Mouse (Mus musculus) kidney, embryonic 14.5 days (tissue): ENCODE results near the gene Sgcb. TPM values are rescaled to one million over a fixed set of nuclear protein-coding genes. Genes with fewer than 3 reads are reported as not detected.
"Not testable (repeated sequence)": the region's sequence is repeated elsewhere in the genome, so short reads cannot be mapped to it uniquely, and the experiment has no call there.

Experiments
- ATAC-seq: fragments of 200-750 bp; cut with Nextera tagmentation; 2 replicates; pipeline ENCODE4 v1.8.0; 2017; ENCODE audit warnings: moderate number of reproducible peaks, mild to moderate bottlenecking, moderate TSS enrichment, moderate library complexity; ENCODE audit not compliant: low FRiP score, low TSS enrichment
- H3K27ac ChIP-seq: fragments of 300-500 bp; sonication (generic); 2 replicates; pipeline ENCODE4 v1.5.1; 2014; ENCODE audit warnings: low read depth, mild to moderate bottlenecking, low read length, moderate library complexity, mixed read lengths
- H3K27me3 ChIP-seq: fragments of 300-500 bp; sonication (generic); 2 replicates; pipeline ENCODE4 v1.6.1; 2014; ENCODE audit warnings: mild to moderate bottlenecking, low read length; ENCODE audit not compliant: control insufficient read depth, insufficient read depth
- H3K36me3 ChIP-seq: fragments of 300-500 bp; sonication (generic); 2 replicates; pipeline ENCODE4 v1.6.1; 2014; ENCODE audit warnings: low read length, mixed read lengths; ENCODE audit not compliant: control insufficient read depth, insufficient read depth
- H3K4me1 ChIP-seq: fragments of 300-500 bp; sonication (generic); 2 replicates; pipeline ENCODE4 v1.6.1; 2014; ENCODE audit warnings: low read length, mixed read lengths; ENCODE audit not compliant: control insufficient read depth, insufficient read depth
- H3K4me2 ChIP-seq: fragments of 300-500 bp; sonication (generic); replicated peaks from 2 replicates; pipeline ENCODE4 v1.6.1; 2014; ENCODE audit warnings: low read depth, mild to moderate bottlenecking, low read length
- H3K4me3 ChIP-seq: fragments of 300-500 bp; sonication (generic); 2 replicates; pipeline ENCODE4 v1.5.1; 2014; ENCODE audit warnings: mild to moderate bottlenecking, low read length
- H3K9ac ChIP-seq: fragments of 300-500 bp; sonication (generic); 2 replicates; pipeline ENCODE4 v1.6.1; 2014; ENCODE audit warnings: low read depth, mild to moderate bottlenecking, low read length, moderate library complexity
- H3K9me3 ChIP-seq: fragments of 300-500 bp; sonication (generic); 2 replicates; pipeline ENCODE4 v1.6.1; 2016; ENCODE audit warnings: low read length; ENCODE audit not compliant: control insufficient read depth
- WGBS: fragments of 180-500 bp; shearing (Covaris S2); extraction: QIAGEN DNeasy Blood & Tissue Kit; methylation state at CpG from one replicate; pipeline ENCODE4 v1.1.7; 2014; 5-methylcytosine and 5-hydroxymethylcytosine counted together
- polyA plus RNA-seq: library from polyadenylated mRNA; unstranded; fragments of >200 nt; fragmentation: Nextera tagmentation; extraction: Ambion mirVana; gene quantifications from 2 replicates; pipeline ENCODE4 v1.2.1, GENCODE M21; 2014

Gene Sgcb
- polyA plus RNA-seq, 1 experiment from 2014 or later: 23.2 TPM

DNA sequence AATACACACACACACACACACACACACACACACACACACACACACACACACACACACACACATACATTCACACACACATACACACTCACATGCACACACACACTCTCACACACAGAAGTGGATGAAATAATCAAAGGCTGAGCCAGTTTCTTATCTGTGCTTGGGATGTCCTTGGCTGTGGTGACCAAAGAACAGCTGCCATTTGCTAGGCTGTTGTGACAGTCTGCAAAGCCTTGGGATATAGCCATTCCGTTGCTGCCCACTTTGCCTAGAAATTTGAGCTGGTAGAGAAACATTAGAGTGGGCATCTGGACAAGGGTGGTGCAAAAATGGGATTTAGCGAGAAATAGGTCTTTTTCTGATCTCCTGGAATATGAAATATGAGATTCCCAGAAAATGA, 47.6 kb downstream of the Sgcb start:
- H3K9me3 ChIP-seq: no peaks in the 10 kb centered on the region
- ATAC-seq: no peak
- no peak overlapping the region for H3K9ac ChIP-seq
- H3K4me2 ChIP-seq: no peak overlapping the region
- WGBS: 61% methylated on average over 2 of the region's 2 CpGs
- no peak overlapping the region for H3K4me3 ChIP-seq
- no peaks in the 10 kb centered on the region for H3K36me3 ChIP-seq
- H3K27ac ChIP-seq: no peak overlapping the region
- H3K27me3 ChIP-seq: no peaks in the 10 kb centered on the region
- H3K4me1 ChIP-seq: no peaks in the 10 kb centered on the region

- Histone ChIP-seq H3K4me1 (no peaks in the 10 kb centered on the region), H3K9ac (no peak overlapping the region), H3K4me3 (no peak overlapping the region), H3K36me3 (no peaks in the 10 kb centered on the region), H3K9me3 (no peaks in the 10 kb centered on the region), H3K27ac (no peak overlapping the region), H3K27me3 (no peaks in the 10 kb centered on the region), H3K4me2 (no peak overlapping the region)
- no peak for ATAC-seq
- 62% methylated on average over 5 of the region's 5 CpGs for WGBS
These were observed 48.5 kb downstream of the Sgcb start for GRCm38 (mm10) chr5:73598943-73599695.

DNA sequence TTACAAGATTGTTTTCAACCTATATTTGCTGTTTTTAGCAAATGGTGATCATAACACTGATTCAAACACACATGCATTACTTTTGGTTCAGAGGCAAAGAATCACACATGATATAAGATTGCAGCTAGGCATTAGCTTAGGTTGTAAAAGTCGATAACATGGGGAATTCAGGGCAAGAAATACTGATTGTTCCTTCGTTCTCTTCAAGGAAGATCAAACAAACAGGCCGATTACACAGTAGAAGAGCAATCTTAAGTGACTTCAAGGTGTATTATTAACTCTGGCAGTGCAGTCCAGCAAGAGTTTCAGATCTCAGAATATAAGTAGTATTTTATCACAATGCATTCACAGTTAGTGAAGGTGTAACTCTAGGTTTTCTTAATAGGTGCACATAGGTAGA, 60.5 kb downstream of the Sgcb start:
- no peaks in the 10 kb centered on the region for H3K27me3 ChIP-seq
- no peaks in the 10 kb centered on the region for H3K36me3 ChIP-seq
- H3K4me3 ChIP-seq: no peak overlapping the region
- H3K4me1 ChIP-seq: no peaks in the 10 kb centered on the region
- no peak overlapping the region for H3K4me2 ChIP-seq
- no peaks in the 10 kb centered on the region for H3K9me3 ChIP-seq
- 70% methylated on average over 3 of the region's 3 CpGs for WGBS
- no peak for ATAC-seq
- no peak overlapping the region for H3K27ac ChIP-seq
- no peak overlapping the region for H3K9ac ChIP-seq

- Histone ChIP-seq H3K4me2 (no peak overlapping the region), H3K27ac (no peak overlapping the region), H3K4me1 (no peaks in the 10 kb centered on the region), H3K9me3 (no peaks in the 10 kb centered on the region), H3K27me3 (no peaks in the 10 kb centered on the region), H3K4me3 (no peak overlapping the region), H3K9ac (no peak overlapping the region), H3K36me3 (no peaks in the 10 kb centered on the region)
- WGBS: 70% methylated on average over 4 of the region's 4 CpGs
- ATAC-seq: no peak
These were observed 61.0 kb downstream of the Sgcb start for GRCm38 (mm10) chr5:73586597-73586996.

DNA sequence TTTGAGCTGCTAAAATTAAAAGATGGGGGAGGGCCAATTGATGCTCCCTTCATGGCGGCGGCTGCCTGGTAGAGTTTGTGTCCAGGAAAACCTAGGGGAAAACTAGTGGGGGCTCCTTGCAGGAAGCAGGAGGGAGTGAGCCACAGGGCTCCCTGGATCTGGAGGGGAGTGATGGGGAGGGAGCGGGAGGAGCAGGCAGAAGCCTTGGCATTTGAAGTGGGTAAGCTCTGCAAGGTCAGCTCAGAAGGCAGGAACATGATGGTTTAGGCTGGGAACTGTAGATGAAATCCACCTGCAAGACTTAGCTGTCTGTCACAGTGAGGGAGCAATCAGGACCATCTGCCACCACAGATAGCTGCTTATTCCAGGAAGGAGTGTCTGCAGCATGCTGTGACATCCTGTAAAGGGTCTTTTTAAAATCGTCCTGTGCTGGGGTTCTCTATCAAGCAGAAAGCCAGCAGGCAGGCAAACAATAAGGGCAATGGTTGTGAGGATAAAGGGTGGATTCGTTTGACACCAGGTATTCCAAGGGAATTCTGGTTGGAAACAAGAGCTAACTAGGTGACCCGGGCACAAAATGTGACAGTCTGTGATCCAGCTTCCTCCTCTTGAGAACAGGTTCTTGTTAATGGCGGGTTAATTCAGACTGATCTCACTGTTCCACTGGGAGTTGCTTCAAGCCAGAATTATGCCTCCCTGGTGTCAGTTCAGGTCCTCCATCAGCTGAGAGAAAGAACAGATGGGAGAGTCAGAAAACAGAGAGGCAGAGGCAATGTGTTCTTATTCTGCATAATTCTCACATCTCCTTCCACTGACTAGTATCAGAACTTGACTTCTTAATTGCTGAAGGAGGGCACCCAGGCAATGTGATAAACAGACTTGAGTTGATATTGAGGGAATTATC, 62.1 kb downstream of the Sgcb start:
- H3K27me3 ChIP-seq: no peaks in the 10 kb centered on the region
- no peak overlapping the region for H3K27ac ChIP-seq
- H3K36me3 ChIP-seq: no peaks in the 10 kb centered on the region
- H3K9me3 ChIP-seq: no peaks in the 10 kb centered on the region
- ATAC-seq: no peak
- H3K4me2 ChIP-seq: no peak overlapping the region
- no peaks in the 10 kb centered on the region for H3K4me1 ChIP-seq
- H3K9ac ChIP-seq: no peak overlapping the region
- H3K4me3 ChIP-seq: no peak overlapping the region
- 38% methylated on average over 7 of the region's 7 CpGs for WGBS

DNA sequence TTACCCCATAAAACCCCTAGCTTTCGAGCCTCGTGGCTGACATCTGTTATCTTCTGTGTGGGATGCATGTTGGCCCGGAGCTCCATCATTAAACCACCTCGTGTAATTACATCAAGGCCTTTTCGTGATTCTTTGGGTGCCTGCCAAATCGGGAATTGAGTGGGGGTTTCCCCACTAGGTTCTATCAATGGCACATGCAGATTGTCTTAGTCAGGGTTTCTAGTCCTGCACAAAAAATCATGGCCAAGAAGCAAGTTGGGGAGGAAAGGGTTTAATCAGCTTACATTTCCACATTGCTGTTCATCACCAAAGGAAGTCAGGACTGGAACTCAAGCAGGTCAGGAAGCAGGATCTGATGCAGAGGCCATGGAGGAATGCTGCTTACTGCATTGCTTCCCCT, 63.6 kb downstream of the Sgcb start:
- H3K27me3 ChIP-seq, H3K9ac ChIP-seq, H3K36me3 ChIP-seq, H3K27ac ChIP-seq, H3K4me2 ChIP-seq, H3K4me3 ChIP-seq, H3K9me3 ChIP-seq, H3K4me1 ChIP-seq, ATAC-seq: not testable (repeated sequence)
- WGBS: 79% methylated on average over 6 of the region's 6 CpGs

Other genes with a start within 250 kb of the Sgcb start
- gene Cwh43, start 241.7 kb downstream of the Sgcb start, polyA plus RNA-seq: 0.09 and 0.23 TPM in 2 replicates
- gene Dcun1d4, start 166.8 kb downstream of the Sgcb start, polyA plus RNA-seq: 21.0 and 29.8 TPM in 2 replicates
- 0.06 TPM in 1 of 2 replicates, not detected in the other for gene Lrrc66, start 15.3 kb downstream of the Sgcb start, polyA plus RNA-seq
- 0.16 and 0.20 TPM in 2 replicates for gene Spata18, start 3.6 kb upstream of the Sgcb start, polyA plus RNA-seq